Mouse (Mus musculus) kidney, adult 2 months (tissue): Measurements from ENCODE around the gene Fut2.

ENCODE experiments used
- CTCF ChIP-seq: fragments of 200-500 bp; conservative IDR thresholded peaks from 2 replicates; pipeline ENCODE4 v1.5.1; 2011; ENCODE audit warnings: low read depth, mild to moderate bottlenecking, control low read depth, low read length, moderate library complexity, mixed read lengths; ENCODE audit not compliant: insufficient read depth, insufficient read length
- POLR2A ChIP-seq: fragments of 200-500 bp; IDR thresholded peaks from one replicate; pipeline ENCODE4 v1.6.1; 2011; ENCODE audit warnings: low read depth, low read length, control low read depth

DNA sequence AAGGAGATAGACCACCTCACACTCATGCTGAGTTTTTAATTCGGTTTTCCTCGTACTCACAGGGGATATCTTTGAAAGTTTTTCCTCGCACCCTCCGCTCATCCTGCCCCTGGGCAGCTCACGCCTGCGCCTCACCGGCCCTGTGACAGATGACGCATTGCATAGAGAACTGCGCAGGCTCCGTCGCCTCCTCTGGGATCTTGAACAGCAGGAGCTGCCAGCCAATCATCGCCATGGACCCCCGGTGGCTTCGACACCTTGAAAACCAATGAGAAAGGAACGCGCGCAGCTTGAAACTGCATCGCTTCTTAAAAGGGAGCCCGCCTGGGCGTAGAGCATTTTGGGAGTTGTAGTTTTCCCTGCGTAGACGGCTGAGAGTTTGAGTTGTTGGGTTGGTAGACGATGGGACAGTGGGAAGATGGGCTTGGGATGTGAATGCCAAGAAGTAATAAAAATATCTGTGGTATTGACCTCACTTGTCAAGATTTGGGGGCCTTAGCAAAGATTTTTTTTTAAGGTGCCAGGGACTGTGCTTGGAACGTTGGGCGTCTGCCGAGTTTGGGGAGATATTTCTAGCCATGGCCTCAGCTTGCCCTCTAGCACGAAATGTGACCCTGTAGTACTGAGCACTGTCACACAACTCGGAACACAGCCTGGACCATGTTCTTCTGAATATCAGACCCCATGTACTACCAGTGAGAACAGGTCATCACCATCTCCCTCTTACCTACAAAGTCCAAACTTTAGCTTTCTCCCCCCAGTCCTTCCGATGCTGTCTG, 27.4 kb downstream of the Fut2 start:
- TF ChIP-seq POLR2A = no peak
- TF ChIP-seq CTCF = no peak
